Mouse (Mus musculus) lung, postnatal 0 days (tissue): ENCODE measurements around the gene Gm47289.

Experiments used
- CTCF ChIP-seq: IDR thresholded peaks from 2 replicates; pipeline ENCODE4 v1.5.1; 2016; ENCODE audit warnings: antibody characterized with exemption, mild to moderate bottlenecking
- EP300 ChIP-seq: IDR thresholded peaks from 2 replicates; pipeline ENCODE4 v1.6.1; 2016; ENCODE audit warnings: antibody characterized with exemption, mild to moderate bottlenecking, control low read depth

DNA sequence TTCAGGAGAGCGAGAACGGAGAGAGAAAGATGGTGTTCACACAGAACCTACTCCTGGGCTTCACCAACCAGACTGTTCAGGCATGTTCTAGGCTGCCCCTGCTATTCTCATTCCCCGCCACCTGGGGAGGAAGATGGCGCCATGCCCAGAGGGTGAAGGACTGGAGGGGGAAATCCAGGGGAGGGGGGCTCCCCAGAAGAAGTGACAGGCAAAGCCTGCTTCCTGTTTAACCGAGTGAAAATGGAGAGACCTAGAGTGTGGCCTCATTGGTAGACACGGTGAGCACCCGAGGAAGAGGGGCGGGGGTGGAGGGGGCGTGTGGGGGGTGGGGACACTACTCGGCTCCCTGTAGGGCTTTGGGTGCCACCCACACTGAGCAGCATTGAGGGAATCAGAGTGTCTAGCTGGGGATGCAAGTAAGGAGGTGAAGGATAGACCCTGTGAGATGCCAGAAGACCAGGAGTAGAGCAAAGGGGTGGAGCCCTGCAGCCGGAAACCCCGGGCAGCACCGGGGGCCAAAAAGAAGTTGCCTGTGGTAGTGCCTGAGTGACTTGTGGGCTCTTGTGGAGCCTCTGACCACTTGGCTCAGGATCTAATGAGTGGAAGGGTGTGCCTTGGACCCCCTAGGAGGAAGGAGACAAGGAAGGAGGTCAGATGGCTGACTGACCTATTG is 12.7 kb upstream of the Gm47289 start:
- TF ChIP-seq CTCF (no peak), EP300 (no peak)
